16 mouse cellular contexts compared by ENCODE assay signal in genomic region chrX:93429738-93430260, GRCm38 (mm10).
"Had no signal": no experiment of that assay in that cellular context is flagged by ENCODE, and none has a peak within 500 bp of the region (broad histone marks: within the 10 kb centered on the region; RNA-seq: fewer than 3 reads in every experiment).

No protein-coding gene starts in this region.

- H3K4me2 ChIP-seq: liver, embryonic 11.5 days; liver, embryonic 15.5 days; midbrain, embryonic 11.5 days; midbrain, embryonic 15.5 days had no signal

- H3K27ac ChIP-seq: left cerebral cortex, adult 2 months; limb, embryonic 10.5 days; liver, embryonic 15.5 days; midbrain, embryonic 15.5 days; neural tube, embryonic 12.5 days had no signal

- ATAC-seq: lung, postnatal 0 days; midbrain, embryonic 15.5 days had no signal

- H3K4me3 ChIP-seq: left cerebral cortex, adult 2 months; limb, embryonic 10.5 days; liver, embryonic 15.5 days; megakaryocyte, embryonic 14.5 days; midbrain, embryonic 15.5 days; neural tube, embryonic 12.5 days had no signal

- H3K9me3 ChIP-seq: limb, embryonic 10.5 days; liver, embryonic 15.5 days; megakaryocyte, embryonic 14.5 days; midbrain, embryonic 15.5 days; neural tube, embryonic 12.5 days had no signal

- H3K9ac ChIP-seq: liver, embryonic 15.5 days; midbrain, embryonic 15.5 days; neural tube, embryonic 12.5 days had no signal

- H3K36me3 ChIP-seq: limb, embryonic 10.5 days; liver, embryonic 15.5 days; midbrain, embryonic 15.5 days; neural tube, embryonic 12.5 days had no signal

- H3K27me3 ChIP-seq: liver, embryonic 15.5 days; megakaryocyte, embryonic 14.5 days; midbrain, embryonic 15.5 days; neural tube, embryonic 12.5 days had no signal

- H3K4me1 ChIP-seq: limb, embryonic 10.5 days; liver, embryonic 15.5 days; megakaryocyte, embryonic 14.5 days; midbrain, embryonic 15.5 days; neural tube, embryonic 12.5 days had no signal

- DNase-seq: kidney, postnatal 10 days; kidney, postnatal 4 days; lung, adult 2 months; lung, postnatal 36 days; right cerebral cortex, adult 18-20 months; right cerebral cortex, postnatal 25 days; thymus, postnatal 36 days had no signal
